Mouse (Mus musculus) hindbrain, embryonic 12.5 days (tissue): ENCODE data around the gene Tgfa. TPM values are rescaled to one million over a fixed set of nuclear protein-coding genes. Genes with fewer than 3 reads are reported as not detected.

Source experiments
- ATAC-seq: fragments of 200-750 bp; cut with Nextera tagmentation; 2 replicates; pipeline ENCODE4 v1.8.0; 2017; ENCODE audit warnings: moderate TSS enrichment; ENCODE audit not compliant: low FRiP score
- H3K27ac ChIP-seq: fragments of 300-500 bp; sonication (generic); 2 replicates; pipeline ENCODE4 v1.5.1; 2016; ENCODE audit warnings: mild to moderate bottlenecking
- H3K27me3 ChIP-seq: fragments of 300-500 bp; sonication (generic); 2 replicates; pipeline ENCODE4 v1.6.1; 2016; ENCODE audit warnings: mild to moderate bottlenecking
- H3K36me3 ChIP-seq: fragments of 300-500 bp; sonication (generic); 2 replicates; pipeline ENCODE4 v1.6.1; 2016; ENCODE audit warnings: mild to moderate bottlenecking
- H3K4me1 ChIP-seq: fragments of 300-500 bp; sonication (generic); 2 replicates; pipeline ENCODE4 v1.6.1; 2016
- H3K4me2 ChIP-seq: fragments of 300-500 bp; sonication (generic); replicated peaks from 2 replicates; pipeline ENCODE4 v1.6.1; 2016; ENCODE audit warnings: mild to moderate bottlenecking
- H3K4me3 ChIP-seq: fragments of 300-500 bp; sonication (generic); 2 replicates; pipeline ENCODE4 v1.5.1; 2016; ENCODE audit warnings: mild to moderate bottlenecking
- H3K9ac ChIP-seq: fragments of 300-500 bp; sonication (generic); 2 replicates; pipeline ENCODE4 v1.6.1; 2016; ENCODE audit warnings: mild to moderate bottlenecking, moderate library complexity
- H3K9me3 ChIP-seq: fragments of 300-500 bp; sonication (generic); replicated peaks from 2 replicates; pipeline ENCODE4 v1.6.1; 2016; ENCODE audit warnings: mild to moderate bottlenecking
- WGBS: fragments of 180-500 bp; shearing (Covaris S2); methylation state at CpG from one replicate; pipeline ENCODE4 v1.1.7; 2016; 5-methylcytosine and 5-hydroxymethylcytosine counted together
- polyA plus RNA-seq: library from polyadenylated mRNA; unstranded; fragments of >200 nt; fragmentation: Nextera tagmentation; extraction: Ambion mirVana; gene quantifications from 2 replicates; pipeline ENCODE4 v1.2.1, GENCODE M21; 2016

The Tgfa gene
- 4.0 and 4.7 TPM in 2 replicates for polyA plus RNA-seq

DNA sequence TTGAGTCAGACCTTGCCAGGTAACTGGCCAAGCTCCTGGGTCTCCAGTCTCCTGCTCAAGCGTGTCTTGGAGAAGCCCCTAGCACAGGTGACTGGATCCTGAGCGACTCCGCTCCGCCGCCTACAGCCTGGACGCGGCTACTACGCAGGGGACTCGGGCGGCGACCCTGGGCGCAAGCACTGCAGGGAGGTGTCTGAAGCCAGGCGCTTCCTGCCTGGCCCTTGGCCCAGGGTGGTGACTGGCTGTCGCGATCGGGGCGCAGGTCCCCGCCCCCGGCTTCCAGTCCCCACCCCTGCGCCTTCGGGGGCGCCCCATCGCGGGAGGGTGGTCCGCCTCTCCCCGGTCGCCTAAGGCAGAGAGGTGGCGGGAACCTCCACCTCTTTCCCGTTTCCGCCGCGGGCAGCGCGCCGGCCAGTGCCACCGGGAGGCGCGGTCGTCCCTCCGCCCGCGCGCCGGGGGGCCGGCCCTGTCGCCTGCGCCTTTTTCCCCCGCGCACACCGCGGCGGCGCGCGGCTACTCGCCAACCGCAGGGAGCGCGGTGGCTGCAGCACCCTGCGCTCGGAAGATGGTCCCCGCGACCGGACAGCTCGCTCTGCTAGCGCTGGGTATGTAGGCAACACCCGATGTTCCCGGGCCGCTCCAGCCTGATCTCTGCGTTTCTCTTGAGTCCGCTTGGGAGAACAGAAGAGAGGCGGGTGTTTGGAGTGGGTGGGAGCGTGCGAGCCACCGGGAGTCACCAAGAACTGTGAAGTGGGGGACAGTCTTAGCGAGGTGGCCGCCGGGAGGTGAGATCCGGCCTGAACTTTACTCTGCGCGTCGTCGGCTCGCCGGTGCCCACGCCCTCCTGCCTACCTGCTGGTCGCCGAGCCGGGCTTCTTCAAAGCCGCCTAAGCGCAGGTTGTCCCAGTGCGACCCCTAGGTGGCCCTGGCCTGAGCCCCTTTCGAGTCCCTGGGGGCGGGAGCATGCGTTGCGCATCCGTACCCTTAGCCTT is at the start of gene Tgfa:
TSS of gene Tgfa (plus strand) at position 283 of the 992 bp plus-strand sequence.
- ATAC-seq: peak; percentile 83
- WGBS: under 1% methylated on average over 86 of the region's 97 CpGs
- Histone ChIP-seq H3K9me3 (no peaks in the 10 kb centered on the region), H3K9ac (peak within 1 kb of the TSS; percentile 72), H3K4me3 (peak within 1 kb of the TSS; percentile 68), H3K4me2 (peak within 1 kb of the TSS; percentile 97), H3K27me3 (peaks cover 48% of the 10 kb centered on the region), H3K4me1 (peaks cover 9% of the 10 kb centered on the region; the same call in 1 of the 2 replicates), H3K36me3 (no peaks in the 10 kb centered on the region), H3K27ac (peak within 1 kb of the TSS; percentile 52)

DNA sequence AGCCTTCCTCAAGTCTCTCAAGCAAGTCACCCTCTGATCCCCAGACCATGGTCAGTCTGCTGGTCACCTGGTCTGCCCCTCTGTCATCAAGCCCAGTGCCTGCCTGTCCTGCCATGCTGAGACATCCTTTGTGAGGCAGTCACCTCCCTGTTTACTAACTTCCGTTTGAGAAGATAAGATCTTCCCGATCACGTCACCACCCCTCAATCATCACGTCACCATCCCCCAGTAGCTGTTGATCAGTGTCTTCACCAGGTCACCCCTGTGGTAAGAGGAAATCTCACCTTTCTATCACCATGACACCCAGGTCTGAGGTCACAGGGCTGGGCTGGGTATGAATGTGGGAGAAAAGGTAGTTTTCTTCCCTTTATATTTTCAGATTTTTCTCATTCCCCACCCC is 46.5 kb upstream of the Tgfa start:
- Histone ChIP-seq H3K4me1 (no peaks in the 10 kb centered on the region), H3K9ac (no peak overlapping the region), H3K27ac (no peak overlapping the region), H3K27me3 (no peaks in the 10 kb centered on the region), H3K4me2 (no peak overlapping the region), H3K9me3 (no peaks in the 10 kb centered on the region), H3K36me3 (no peaks in the 10 kb centered on the region), H3K4me3 (no peak overlapping the region)
- 78% methylated on average over 4 of the region's 4 CpGs for WGBS
- ATAC-seq: no peak

DNA sequence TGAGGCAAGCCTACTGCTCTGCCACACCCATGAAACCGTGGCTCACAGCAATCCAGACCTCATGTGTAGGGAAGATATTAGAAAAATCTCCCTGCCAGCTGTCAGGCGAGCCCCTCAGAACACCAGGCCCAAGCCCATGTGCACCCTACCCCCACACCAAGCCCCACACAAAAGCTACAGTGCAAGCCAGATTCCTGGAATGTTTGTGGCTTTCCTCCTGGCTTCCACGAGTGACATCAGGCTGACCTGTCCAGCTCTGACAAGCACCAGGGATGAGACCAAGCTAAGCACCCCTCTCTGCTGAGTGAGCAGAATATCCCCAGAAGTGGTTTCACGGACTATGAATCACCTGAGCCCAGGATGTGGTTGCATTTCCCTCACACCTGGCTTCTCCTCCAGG is 46.0 kb upstream of the Tgfa start:
- no peak overlapping the region for H3K27ac ChIP-seq
- H3K27me3 ChIP-seq: no peaks in the 10 kb centered on the region
- H3K36me3 ChIP-seq: no peaks in the 10 kb centered on the region
- H3K4me2 ChIP-seq: no peak overlapping the region
- no peak for ATAC-seq
- no peaks in the 10 kb centered on the region for H3K4me1 ChIP-seq
- no peaks in the 10 kb centered on the region for H3K9me3 ChIP-seq
- H3K9ac ChIP-seq: no peak overlapping the region
- H3K4me3 ChIP-seq: no peak overlapping the region
- 51% methylated on average over 4 of the region's 4 CpGs for WGBS

DNA sequence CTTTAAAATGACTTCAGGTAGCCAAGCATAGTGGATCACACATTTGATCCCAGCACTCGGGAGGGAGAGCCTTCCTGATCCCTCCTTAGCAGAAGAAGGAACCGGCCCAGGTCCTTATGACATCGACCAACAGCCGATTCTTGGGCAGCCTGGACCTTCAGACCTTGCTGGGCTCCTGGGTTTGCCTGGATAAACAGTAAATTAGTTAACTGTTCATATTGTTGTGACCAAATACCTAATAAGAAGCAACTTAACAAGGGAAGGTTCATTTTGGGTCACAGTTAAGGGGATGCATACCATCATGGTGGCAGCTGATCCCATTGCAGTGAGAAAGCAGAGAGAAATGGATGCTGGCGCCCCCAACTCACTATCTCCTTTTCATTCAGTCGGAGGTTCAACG is 42.3 kb upstream of the Tgfa start:
- Histone ChIP-seq H3K9me3 (no peaks in the 10 kb centered on the region), H3K27ac (no peak overlapping the region), H3K4me3 (no peak overlapping the region), H3K9ac (no peak overlapping the region), H3K36me3 (no peaks in the 10 kb centered on the region), H3K4me2 (no peak overlapping the region), H3K4me1 (0 out of 2 replicates have a peak, but pooled peaks cover 4% of the 10 kb centered on the region), H3K27me3 (no peaks in the 10 kb centered on the region; the same call in 1 of the 2 replicates)
- WGBS: 93% methylated on average over 7 of the region's 7 CpGs
- ATAC-seq: no peak

DNA sequence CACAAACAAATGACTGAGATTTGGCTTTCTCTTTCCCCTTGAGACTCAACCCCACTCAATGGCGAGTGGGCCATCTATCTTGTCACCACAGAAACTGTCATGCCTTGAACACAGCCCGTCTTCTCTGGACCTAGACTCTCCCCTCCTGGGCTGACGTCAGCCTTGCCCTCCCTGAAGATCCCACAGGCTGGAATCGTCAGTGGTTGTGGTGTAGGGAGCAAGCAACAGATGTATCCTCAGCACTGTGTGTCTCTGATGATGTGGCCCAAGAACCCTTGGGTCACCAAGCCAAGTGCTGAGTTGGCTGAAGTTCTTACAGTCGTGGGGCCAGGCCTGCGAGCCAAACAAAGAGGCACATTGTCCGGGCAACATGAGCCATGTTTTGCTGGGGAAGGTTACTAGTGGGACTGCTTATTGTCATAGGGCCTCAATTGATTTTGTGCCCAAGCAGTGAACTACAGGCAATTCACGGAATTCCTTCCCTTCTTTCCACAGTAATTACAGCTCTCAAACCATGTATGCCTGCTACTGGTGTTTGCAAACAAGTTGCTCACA is 41.5 kb upstream of the Tgfa start:
- Histone ChIP-seq H3K36me3 (no peaks in the 10 kb centered on the region), H3K27ac (no peak overlapping the region), H3K4me2 (no peak overlapping the region), H3K4me3 (no peak overlapping the region), H3K9me3 (no peaks in the 10 kb centered on the region), H3K9ac (no peak overlapping the region), H3K27me3 (no peaks in the 10 kb centered on the region; the same call in 1 of the 2 replicates), H3K4me1 (0 out of 2 replicates have a peak, but pooled peaks cover 4% of the 10 kb centered on the region)
- 77% methylated on average over 8 of the region's 8 CpGs for WGBS
- no peak for ATAC-seq

DNA sequence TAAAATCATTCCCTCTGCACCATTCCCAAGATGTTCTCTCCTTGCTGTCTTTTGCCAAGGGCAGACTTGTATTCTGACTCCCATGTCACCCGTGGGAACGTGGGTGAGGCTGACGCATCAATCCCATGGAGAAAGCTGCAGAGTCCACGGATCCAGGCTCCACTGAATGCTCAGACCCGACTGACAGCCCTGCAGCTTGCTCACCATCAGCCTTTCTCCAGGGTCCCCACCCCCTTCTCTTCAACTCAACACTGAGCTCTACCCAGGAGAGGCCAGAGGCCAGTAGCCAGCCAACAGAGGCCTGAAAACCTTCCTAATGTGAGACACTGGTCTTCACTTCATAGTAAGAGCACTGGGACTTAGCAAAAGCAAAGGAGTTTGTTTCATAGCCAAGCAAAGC is 41.0 kb upstream of the Tgfa start:
- no peak overlapping the region for H3K27ac ChIP-seq
- H3K9ac ChIP-seq: no peak overlapping the region
- H3K4me1 ChIP-seq: 0 out of 2 replicates have a peak, but pooled peaks cover 4% of the 10 kb centered on the region
- ATAC-seq: no peak
- H3K27me3 ChIP-seq: no peaks in the 10 kb centered on the region; the same call in 1 of the 2 replicates
- 85% methylated on average over 5 of the region's 5 CpGs for WGBS
- H3K9me3 ChIP-seq: no peaks in the 10 kb centered on the region
- no peaks in the 10 kb centered on the region for H3K36me3 ChIP-seq
- H3K4me3 ChIP-seq: no peak overlapping the region
- H3K4me2 ChIP-seq: no peak overlapping the region

DNA sequence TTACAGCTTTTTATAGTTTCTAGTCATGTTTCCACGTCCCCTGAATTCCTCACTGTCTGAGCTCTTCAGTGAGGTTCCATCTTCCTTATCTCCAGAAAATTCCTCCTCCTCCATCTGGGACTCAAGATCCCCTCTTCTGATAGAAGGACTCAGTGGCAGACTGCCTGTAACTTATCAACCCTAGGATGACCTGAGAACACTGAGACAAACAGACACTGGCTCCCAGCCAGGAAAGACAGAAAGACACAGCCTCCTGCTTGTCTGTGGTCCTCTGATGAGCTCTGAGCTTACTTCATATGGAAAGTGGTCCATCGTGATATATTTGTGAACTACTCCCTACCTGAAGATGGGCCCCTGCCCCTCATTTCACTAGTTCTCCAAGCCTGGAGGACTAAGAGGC is 40.5 kb upstream of the Tgfa start:
- Histone ChIP-seq H3K4me2 (no peak overlapping the region), H3K4me3 (no peak overlapping the region), H3K36me3 (no peaks in the 10 kb centered on the region), H3K27ac (no peak overlapping the region), H3K27me3 (no peaks in the 10 kb centered on the region; the same call in 1 of the 2 replicates), H3K9me3 (no peaks in the 10 kb centered on the region), H3K9ac (no peak overlapping the region), H3K4me1 (0 out of 2 replicates have a peak, but pooled peaks cover 4% of the 10 kb centered on the region)
- 90% methylated on average over 2 of the region's 2 CpGs for WGBS
- no peak for ATAC-seq

DNA sequence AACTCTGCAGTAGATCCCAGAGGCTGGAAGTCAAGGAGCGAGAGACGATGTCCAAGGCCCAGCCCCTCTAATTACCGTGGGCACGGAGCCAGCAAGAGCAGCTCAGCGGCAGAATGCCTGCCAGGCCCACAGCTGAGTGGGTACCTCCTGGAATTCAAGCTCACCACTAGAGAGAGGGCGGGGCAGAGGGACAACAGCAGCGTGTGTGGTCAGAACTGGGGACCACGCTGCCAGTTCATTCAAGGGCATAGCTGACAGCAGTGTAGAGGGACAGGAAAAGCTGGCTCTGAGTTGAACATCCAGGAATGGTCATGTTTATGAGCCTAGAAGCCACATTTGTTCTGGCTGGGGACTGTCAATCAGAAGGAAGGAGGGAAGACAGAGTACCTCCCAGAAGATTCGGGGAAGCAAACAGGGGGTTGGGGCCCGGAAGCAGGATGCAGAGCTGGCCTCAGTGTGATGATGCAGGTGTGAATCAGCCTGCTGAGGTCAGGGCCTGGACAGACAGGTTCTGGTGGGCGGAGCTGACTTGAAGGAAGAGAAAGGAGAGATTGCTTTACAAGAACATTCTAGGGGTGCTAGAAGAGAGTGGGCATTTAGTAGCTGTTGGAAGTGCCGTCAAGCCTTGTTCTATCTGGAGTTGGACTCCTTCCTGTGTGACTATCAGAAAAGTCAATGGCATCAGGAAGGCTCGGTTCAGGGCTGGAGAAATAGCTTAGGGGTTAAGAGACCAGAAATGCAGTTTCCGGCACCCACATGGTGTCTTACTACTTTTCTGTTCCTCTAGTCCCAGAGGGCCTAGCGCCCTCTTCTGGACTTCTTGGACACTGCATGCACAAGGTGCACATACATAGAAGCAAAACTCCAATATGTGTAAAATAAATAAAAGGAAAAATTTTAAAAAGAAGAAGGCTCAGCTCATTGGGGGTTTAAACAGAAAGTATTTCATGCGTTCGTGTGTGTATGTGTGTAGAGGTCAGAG is 37.5 kb upstream of the Tgfa start:
- Histone ChIP-seq H3K27me3 (no peaks in the 10 kb centered on the region; the same call in 1 of the 2 replicates), H3K4me2 (no peak overlapping the region), H3K9me3 (no peaks in the 10 kb centered on the region), H3K9ac (no peak overlapping the region), H3K36me3 (no peaks in the 10 kb centered on the region), H3K4me1 (0 out of 2 replicates have a peak, but pooled peaks cover 4% of the 10 kb centered on the region), H3K27ac (no peak overlapping the region), H3K4me3 (no peak overlapping the region)
- no peak for ATAC-seq
- WGBS: 71% methylated on average over 17 of the region's 17 CpGs

DNA sequence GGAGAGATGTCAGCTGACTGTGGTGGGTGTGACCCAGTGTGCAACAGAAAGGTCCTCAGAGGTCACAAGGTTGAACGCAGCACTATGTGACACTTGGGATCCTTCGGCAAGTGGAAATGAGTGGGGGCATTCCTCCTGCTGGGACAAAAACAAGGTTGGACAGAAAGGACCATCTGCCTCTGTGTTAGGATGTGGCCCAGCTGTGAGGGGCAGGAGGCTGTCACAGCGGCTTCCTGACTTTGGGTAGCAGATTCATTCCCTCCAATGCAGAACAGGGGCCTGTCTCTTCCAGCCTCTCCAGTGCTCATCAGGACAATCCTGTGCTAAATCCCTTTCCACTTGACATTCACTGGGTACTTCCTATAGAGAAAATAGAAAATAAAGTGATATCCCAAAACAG is 34.1 kb upstream of the Tgfa start:
- H3K27me3 ChIP-seq: no peaks in the 10 kb centered on the region; the same call in 1 of the 2 replicates
- no peak overlapping the region for H3K9ac ChIP-seq
- 0 out of 2 replicates have a peak, but pooled peaks cover 6% of the 10 kb centered on the region for H3K4me1 ChIP-seq
- 48% methylated on average over 3 of the region's 3 CpGs for WGBS
- no peak overlapping the region for H3K27ac ChIP-seq
- no peaks in the 10 kb centered on the region for H3K9me3 ChIP-seq
- no peak for ATAC-seq
- H3K36me3 ChIP-seq: no peaks in the 10 kb centered on the region
- no peak overlapping the region for H3K4me3 ChIP-seq
- no peak overlapping the region for H3K4me2 ChIP-seq

DNA sequence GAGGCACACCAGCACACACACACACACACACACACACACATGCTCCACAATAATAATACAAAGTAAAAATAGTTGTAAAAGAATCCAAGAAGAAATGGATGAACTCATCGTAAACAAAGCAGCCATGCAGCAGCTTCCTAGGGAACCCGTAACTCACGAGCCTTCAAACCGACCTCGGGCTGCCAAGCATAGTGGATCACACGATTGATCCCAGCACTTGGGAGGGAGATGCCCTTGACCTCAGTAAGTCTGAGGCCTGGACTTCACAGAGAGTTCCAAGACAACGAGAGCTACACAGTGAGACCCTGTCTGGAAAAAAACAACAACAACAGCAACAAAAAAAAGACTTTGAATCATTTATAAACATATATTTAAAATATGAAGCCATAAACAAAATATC is 33.4 kb upstream of the Tgfa start:
- H3K4me3 ChIP-seq: no peak overlapping the region
- H3K9ac ChIP-seq: no peak overlapping the region
- H3K27ac ChIP-seq: no peak overlapping the region
- 0 out of 2 replicates have a peak, but pooled peaks cover 6% of the 10 kb centered on the region for H3K4me1 ChIP-seq
- H3K9me3 ChIP-seq: no peaks in the 10 kb centered on the region
- H3K27me3 ChIP-seq: no peaks in the 10 kb centered on the region; the same call in 1 of the 2 replicates
- no peak for ATAC-seq
- WGBS: 55% methylated on average over 7 of the region's 7 CpGs
- H3K36me3 ChIP-seq: no peaks in the 10 kb centered on the region
- H3K4me2 ChIP-seq: no peak overlapping the region

DNA sequence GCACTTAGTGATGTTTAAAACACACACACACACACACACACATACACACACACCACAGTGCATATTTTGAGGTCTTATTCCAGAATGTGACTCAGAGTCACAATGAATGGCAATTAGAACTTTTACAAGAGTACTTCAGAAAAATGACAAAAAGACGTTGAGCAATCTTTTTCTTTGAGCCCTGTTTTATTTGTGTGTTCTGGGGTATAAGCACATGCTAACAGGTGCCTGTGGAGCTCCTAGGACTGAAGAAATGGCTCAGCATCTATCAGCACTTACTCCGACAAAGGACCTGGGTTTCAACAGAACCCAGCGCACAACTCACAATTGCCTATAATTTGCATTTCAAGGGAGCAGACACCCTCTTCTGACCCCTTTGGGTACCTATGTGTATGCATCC is 31.0 kb upstream of the Tgfa start:
- WGBS: 43% methylated on average over 3 of the region's 3 CpGs
- Histone ChIP-seq H3K9ac (no peak overlapping the region), H3K4me2 (no peak overlapping the region), H3K4me1 (0 out of 2 replicates have a peak, but pooled peaks cover 3% of the 10 kb centered on the region), H3K36me3 (no peaks in the 10 kb centered on the region), H3K27me3 (no peaks in the 10 kb centered on the region), H3K4me3 (no peak overlapping the region), H3K27ac (no peak overlapping the region), H3K9me3 (no peaks in the 10 kb centered on the region)
- no peak for ATAC-seq
